Mouse (Mus musculus) left cerebral cortex, postnatal 10 days (tissue): ENCODE measurements at regions not wholly inside any gene's neighbourhood (a gene's known extent, or its start where the extent isn't known, plus 50 kb on each side); places are given as distances from the start of the nearest gene placed in this dataset.

Source experiments
- DNase-seq, 2 experiments: peaks; one replicate each; pipeline ENCODE4 v3.0.0; 2021 to 2022; ENCODE audit warnings: low spot score in 2 of 2, mixed read lengths in 1 of 2; ENCODE audit errors: extremely low spot score in 1 of 2
- intact Hi-C: fragments of 180-260 bp; cut with DNase I; formaldehyde crosslinking; loops from one replicate; pipeline ENCODE4 v1.15.1; 2025

DNA sequence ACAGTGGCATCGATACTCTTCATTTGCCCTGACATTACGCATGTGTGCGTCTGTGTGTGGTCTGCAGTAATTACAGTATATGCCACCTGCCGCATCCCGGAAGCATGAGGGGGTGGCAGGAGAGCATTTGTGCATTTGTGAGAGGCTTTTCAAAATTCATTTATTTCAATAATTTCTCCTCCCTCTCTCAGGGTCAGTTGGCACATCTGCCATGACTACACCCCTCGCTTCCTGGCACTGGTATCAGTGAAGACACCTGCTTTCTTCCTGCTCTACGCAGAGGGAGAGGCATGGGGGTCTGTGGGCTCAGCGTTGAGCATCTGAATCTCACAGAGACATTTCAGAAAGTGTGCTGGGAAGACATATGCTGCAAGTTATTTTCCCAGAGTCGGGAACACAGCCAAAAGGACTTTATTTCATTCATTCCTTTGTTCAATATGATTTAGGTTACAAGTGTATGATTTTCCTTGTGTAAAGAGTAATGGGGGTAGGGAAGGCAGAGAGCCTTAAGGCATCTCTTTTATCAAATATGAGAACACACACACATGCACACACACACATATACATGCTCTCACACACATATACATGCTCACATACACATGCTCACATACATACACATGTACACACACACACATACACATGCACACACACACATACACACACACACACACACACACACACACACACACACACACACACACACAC, 262.2 kb upstream of the Klhl29 start:
- peak; percentile 18 to 39 for DNase-seq
- intact Hi-C loops, result no loop called here

DNA sequence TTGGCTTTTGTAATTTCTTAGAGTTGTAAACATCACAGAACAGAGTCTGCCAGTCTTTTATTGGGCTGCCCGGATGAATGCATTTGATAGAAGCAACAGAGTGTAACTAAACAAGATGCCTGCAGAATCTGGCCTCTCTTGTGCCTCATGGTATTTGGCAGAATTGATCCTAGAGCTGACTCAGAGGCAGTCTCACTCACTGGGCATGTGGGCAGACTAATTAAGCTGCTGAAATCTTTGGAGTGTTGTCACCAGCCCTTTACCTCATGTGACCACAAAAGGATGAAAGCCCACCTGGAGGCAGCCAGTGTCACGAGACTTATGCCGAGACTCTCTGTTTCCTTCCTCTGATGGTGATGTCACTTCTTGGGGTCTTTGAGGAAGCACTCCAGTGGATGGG, 258.5 kb upstream of the Klhl29 start:
- no peak for DNase-seq
- intact Hi-C loops, result no loop called here

DNA sequence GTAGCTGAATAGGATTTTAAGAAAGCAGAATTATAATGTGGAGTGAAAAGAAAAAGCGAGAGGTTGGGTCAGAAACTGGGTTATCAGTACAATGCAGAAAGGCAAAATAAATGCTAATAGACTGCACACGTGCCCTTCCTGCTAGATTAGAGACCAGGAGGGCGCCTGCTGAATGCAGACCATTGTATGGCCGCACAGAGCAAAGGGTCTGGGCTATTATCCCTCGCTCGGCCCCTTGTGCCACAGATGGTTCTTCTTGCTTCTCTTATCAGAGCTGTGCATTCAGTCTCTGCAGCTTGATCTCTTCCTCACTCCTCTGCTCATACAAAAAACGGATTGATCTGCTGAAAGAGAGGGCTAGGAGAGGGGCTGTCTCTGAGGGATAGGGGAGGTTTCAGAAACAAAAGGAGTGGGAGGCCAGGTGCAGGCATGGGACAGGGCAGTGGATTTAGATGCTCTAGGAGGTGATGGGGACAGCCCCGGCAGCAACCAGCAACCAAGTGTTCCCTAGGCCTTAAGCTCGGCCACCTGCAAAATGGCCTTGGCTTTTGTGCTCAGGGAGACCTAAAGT, 225.7 kb upstream of the Klhl29 start:
- intact Hi-C loops, result no loop called here

DNA sequence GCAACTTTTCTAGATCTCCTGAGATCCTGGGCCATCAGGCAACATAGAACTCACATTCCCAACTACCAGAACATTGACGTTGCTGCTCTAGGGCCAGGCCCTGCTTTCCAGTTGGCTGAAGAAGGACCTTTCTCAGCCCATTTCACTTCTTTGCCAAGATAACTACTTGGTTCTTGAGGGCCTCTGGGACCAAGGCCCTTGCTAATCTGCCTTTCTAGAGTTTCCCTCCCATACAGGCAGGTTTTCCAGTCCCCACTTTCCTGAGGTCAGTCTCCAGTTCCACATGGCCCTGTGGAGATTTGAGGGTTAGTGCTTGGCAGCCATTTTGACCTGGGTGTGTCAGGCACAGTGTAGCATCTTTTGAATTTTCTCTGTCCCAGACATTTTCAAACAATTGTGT, 223.9 kb upstream of the Klhl29 start:
- DNase-seq, result no peak

More for the DNA sequence above, 225.7 kb upstream of the Klhl29 start:
- no peak for DNase-seq

DNA sequence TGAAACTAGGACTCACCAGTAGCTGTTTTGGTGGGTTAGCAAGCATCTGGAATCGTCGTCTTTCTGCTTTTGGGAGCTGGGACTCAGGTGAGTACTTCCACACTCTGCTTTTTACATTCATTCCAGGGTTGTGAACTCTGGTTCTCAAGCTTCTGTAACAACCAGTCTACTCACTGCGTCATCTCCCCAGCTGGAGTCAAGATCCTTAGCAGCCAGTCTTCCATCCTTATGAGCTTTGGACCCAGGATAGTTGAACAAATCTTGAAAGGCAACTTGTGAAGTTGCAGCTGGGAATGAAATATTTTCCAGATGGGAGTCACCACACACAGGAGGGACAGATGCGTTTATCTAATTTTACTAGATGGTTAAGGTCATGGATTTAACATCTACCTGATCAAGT, 223.5 kb upstream of the Klhl29 start:
- intact Hi-C loops, result no loop called here
- DNase-seq, result no peak

More for the DNA sequence above, 223.9 kb upstream of the Klhl29 start:
- intact Hi-C loops, result no loop called here

DNA sequence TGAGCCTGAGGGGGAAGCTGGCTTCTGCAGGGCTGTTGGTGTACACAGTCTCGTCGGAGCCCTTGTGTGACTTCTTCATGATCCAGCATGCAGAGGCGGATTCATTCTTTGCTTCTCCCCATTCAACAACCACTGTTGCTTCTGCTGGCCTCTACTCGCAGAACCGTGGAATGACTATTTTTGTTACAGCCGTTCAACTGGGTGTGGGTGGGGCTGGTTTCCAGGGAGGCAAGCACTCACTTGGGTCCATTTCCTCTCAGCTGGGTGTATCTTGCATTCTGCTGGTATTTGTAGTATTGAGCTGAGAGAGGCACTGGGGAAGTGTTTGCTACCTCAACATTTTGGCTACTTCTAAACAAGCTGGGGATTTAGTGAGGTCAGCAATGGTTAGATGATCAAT, 197.3 kb upstream of the Klhl29 start:
- peak; percentile 16 to 38 for DNase-seq
- intact Hi-C loops, result no loop called here

DNA sequence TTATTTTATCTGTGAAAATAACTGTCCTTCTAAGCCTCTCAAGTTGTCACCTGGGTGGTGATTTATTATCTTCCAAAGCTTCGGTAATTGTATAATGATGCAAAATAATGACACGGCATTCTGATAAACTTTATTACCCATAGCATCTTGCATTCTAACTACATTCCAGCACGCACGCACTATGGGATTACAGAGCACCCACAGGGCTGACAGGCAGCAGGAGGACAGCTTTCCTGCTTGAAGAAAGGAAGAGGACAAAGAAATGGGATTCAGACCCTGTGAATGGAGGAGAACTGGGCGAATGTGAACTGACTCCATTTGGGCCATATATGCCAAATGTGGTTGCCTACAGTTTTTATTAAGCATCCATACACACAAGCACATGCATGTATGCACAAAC, 193.5 kb upstream of the Klhl29 start:
- no peak for DNase-seq
- intact Hi-C loops, result no loop called here

DNA sequence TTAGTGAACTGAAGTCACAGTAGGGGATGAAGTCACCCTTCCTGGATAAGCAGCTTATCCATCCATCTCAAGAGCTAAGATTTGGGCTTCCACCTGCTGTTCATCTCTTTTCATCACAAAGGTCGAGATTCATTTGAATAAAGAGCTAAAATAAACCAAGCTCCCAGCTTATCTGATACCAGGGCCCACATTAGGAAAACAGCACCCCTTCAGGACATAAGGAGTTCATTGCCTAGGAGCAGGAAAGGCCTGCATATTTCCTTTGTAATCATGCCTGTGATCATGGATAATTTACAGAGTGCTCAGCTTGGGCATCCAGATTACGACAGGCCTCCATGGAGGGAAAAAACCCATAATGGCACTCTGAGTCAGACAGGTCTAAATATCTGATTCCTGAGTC, 190.7 kb upstream of the Klhl29 start:
- intact Hi-C loops, result no loop called here
- no peak for DNase-seq

DNA sequence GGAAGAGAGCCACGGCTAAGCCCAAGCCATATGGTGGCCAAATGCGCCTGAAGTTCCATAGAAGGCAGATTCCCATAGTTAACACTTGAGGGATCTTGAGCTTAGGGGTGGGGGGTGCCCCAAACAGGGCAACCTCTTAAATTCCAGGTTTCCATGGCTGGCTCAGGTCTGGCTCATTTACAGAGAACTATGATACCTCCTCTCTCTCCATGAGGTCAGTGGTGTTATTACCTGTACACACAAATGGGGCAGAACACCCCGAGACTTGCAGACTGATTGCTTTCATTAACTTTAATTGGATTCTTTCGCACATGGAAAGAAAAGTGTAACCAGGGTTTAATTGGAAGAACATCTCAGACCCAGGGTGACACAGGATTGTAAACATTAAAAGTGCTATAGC, 177.1 kb upstream of the Klhl29 start:
- intact Hi-C loops, result no loop called here
- no peak for DNase-seq

DNA sequence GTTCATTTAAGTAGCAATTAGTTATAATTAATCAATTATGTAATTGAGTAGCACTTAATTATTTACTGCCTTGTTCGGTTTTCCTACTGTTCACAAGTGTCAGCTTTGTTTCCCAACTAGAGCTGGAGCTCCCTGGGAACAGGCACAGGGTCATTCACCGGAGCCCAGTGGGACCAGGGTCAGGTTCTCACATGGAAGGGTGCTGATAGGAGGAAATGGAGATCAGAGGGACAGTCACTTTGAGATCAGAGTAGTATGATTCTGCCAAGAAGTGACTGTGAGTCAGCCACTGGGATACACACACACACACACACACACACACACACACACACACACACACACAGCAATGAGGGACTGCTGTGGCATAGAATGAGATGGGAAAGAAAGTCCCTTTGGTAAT, 176.4 kb upstream of the Klhl29 start:
- no peak for DNase-seq
- intact Hi-C loops, result no loop called here

DNA sequence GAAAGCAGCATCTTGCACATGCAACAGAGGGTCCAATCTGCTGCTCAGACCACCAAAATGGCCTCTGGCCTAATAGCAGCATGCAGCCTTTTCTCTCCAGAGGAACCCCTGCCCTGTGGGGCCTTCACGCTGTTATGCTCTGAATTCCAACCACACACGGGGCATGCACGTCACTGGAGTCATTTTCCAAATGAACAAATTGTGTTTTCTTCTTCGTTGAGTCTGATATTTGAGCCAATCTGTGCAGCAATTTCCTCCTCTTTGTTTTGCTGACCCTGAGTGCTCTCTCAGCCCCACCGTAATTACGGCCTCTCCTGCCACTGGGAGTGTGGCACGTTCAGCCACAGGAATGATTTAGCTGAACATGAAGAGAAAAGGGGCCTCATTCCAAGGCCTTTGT, 174.3 kb upstream of the Klhl29 start:
- intact Hi-C loops, result no loop called here
- DNase-seq, result no peak

DNA sequence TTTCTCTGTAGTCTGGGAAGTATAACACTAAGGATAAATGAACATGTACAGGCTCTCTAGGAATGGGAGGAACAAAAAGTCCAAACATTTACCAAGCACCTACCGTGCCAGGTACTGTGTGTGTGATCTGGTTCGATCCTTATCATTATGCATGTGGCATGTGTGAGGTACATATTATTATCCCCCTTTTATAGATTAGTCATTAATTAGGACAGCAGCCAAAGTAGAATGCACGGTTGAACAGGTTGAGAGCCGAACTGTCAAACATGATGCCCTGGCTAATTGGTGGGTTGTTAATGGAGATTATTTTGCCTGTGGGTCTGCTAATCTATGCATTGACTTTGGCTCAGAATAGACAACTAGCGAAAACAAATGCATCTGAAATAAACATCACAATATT, 172.2 kb upstream of the Klhl29 start:
- intact Hi-C loops, result no loop called here

DNA sequence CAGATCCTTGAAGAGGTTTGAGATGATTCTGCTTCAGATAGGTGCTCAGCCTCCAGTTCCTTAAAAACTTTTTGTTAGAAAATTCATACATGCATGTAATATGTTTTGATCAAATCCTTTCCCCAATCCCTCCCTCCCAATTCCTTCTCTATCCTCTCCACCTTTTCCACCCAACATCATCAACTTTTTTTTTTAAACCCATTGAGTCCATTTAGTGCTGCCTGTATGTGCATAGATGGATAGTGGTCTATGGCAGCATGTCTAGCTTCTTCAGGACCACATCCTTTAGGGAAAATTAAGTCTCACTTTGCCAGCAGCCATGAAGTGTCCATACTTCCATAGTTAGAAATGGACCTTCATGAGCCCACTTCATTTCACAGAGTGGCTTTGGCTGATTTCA, 167.2 kb upstream of the Klhl29 start:
- intact Hi-C loops, result no loop called here

More for the DNA sequence above, 172.2 kb upstream of the Klhl29 start:
- no peak for DNase-seq

DNA sequence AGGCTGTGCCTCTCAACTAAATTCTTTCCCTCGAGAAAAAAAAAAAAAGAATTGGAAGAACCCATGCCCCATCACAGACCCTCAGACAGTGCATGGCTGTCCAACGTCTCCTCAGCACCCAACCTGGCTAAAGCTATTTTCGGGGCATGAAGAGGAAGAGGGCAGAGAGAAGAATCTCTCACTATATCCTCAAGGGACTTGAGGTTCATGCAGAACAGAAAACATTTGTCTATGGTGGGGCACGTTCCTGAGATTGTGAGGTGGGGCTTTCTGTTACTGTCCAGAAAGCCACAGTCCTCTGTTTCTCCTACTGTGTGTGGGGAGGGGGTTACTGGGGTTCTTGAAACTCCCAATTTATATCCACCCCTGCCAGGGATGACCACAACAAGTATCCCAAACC, 120.8 kb upstream of the Klhl29 start:
- no peak for DNase-seq
- intact Hi-C loops, result no loop called here

More for the DNA sequence above, 167.2 kb upstream of the Klhl29 start:
- DNase-seq, result no peak

DNA sequence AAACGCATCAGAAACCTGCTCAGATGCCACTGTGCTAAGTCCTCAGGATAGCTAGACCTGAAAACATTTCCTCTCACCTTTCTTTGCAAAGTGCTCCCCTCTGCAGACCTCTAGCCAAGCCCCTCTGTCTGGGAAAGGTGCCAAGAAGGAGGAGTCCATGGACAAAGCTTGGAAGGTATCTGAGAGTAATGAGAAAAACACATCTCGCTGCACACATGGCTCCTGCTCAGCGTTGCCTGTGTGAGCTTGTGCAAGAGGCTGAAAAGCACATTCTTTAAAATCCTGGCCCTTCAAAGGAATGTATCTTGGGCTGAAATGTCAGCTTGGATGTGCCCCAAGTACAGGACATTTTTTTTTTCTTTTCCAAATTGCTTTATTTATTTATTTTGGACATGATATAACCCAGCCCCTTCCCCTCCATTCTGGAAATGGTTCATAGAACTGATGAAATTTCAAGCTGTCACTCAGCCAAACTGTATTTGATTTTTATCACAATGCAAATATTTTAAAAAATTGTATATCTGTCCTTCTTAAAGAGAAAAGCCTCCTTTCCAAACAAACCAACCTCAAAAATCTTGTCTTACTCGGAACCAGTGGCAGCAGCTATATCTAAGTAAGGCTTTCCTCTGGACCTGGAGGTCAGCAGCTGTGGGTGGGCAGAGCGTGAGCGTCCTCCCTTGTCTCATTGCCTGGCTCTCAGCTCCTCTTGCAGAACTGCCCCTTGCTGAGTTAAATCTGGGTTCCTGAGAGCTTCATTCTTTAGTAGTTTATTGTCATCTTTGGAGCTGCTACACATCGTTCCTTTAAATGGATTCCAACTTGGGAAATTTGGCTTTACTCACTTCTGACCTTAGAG, 119.4 kb upstream of the Klhl29 start:
- DNase-seq, result no peak
- intact Hi-C loops, result no loop called here

DNA sequence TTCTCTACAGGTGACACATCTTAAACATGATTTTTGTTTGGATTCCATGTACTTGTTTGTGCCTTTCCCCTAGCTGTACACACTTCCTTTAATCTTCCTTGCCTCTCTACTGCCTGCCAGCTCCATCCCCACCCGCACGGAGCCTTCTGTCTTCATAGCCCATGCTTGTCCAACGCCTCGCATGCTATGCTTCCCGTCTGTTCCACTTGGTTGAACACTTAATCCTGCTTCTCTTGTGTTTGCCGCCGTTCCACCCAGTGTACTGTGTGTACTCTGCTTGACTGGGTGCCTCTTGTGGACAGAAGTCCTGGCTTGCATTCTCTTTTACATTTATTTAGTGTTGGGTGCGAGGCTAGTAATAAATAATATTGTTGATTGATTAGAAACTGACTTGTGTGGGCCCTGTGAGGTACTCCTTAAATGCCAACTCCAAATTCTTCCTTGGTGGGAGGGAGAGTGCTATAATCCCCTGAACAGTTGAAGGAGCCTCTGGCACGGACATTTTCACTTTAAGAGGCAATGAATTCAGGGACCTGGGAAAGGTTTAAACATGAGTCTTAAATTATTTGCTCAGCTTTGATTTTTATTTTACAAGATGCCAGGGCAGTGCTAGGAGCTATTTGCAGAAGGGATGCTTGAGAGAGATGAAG, 88.9 kb upstream of the Klhl29 start:
- intact Hi-C loops, result no loop called here
- DNase-seq, result no peak

DNA sequence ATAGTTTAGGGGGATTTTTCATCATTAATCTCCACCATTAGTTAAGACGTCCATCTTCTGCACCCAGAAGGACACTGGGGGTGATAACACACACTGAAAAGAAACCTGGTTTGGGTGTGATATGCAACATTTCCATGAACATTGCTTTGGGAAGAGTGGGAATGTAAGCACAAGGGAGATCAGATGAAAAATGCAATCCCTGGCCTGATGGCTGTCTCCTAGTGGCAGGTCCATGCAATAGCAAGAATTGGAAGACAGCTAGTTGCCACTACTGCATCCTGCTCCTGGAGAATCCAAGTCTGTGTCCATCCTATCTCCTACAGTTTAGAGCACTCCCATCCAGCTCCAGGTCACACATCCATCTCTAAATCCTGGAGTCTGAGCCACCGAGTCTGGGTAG, 77.7 kb upstream of the Klhl29 start:
- intact Hi-C loops, result no loop called here
- DNase-seq, result no peak

DNA sequence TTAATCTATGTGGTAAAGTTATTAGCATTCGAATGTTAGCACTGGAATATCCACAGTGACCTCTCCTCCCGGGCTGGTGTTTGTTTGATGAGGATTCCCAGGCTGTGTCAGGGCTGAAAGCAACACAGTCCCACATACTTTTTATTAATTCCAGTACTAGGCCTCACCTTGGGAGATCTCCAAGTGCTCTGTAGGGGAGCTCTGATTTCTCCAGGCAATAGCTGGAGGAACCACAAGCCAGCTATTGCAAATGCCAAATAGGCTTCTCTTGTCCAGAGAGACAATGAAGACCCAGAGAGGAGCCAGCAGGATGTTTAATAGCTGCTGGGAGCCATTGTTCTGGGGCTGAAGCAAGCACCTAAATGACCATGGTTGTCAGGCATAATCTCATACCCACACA, 68.2 kb upstream of the Klhl29 start:
- no peak for DNase-seq
- intact Hi-C loops, result no loop called here

DNA sequence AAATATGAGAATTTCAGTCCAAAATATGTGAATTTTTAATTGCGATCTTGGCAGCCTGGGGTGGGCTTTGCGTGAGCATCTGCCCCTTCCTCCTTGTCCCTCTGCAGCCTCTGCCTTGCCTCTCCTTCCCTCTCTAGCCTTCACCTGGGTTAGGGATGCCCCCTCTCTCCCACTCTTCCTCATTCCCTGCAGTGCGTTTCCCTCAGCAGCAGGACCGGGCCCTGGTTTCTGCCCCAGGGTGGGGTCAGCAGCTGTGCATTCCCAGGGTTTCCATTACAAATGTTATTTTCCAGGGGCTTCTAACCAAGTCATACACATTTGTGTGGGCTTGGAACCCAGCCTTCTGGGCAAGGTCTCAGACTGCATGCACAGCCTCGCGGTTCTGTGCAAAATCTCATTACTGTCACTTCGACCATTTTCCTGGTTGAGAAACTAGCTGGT, 67.6 kb upstream of the Klhl29 start:
- DNase-seq, result no peak
- intact Hi-C loops, result no loop called here

DNA sequence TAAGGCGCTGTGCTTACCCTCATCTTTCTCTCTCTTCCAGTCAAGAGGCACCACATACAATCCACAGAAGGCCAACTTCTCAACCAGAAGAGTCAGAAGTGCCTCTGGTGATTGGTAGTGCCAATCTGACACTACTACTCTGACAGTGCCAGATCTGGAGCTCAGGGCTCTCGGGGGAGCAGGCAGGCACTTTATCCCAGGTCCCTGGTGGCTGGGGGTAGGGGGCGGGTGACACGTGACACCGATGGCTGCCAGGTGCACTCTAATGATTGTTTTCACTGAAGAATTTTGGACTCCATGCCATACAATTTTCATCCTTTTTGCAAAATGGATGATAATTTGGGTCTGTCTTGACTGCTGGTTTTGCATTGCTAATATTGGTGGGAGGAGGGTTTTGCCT, 67.2 kb upstream of the Klhl29 start:
- no peak for DNase-seq
- intact Hi-C loops, result no loop called here
